In genomic region chr12:111694271-111694781, GRCm38 (mm10) we compare ENCODE assay signal across 8 mouse cellular contexts. TPM values are rescaled to one million over a fixed set of nuclear protein-coding genes. Genes with fewer than 3 reads are reported as not detected.
DNase-seq lines count a peak whose midpoint lies in the region; ATAC-seq and TF ChIP-seq lines count a peak whose summit lies in the region.

No protein-coding gene starts in this region.

- peaks cover 52% of the 10 kb centered on the region for H3K4me1 ChIP-seq in heart, embryonic 15.5 days (replicated peaks)
- H3K4me1 ChIP-seq in liver, embryonic 15.5 days (replicated peaks): peaks cover 32% of the 10 kb centered on the region
- H3K4me1 ChIP-seq in stomach, postnatal 0 days (replicated peaks; ENCODE audit: control insufficient read depth, insufficient read depth): peaks cover 7% of the 10 kb centered on the region

- no peak for TF ChIP-seq CTCF in stomach, postnatal 0 days (IDR thresholded peaks at IDR 0.05; ENCODE audit: low read depth)

- no peaks in the 10 kb centered on the region for H3K9me3 ChIP-seq in heart, embryonic 15.5 days (replicated peaks)
- no peaks in the 10 kb centered on the region for H3K9me3 ChIP-seq in liver, embryonic 15.5 days (replicated peaks)
- H3K9me3 ChIP-seq in stomach, postnatal 0 days (ENCODE audit: control insufficient read depth, low read length): no peaks in the 10 kb centered on the region

- H3K9ac ChIP-seq in heart, embryonic 15.5 days: no peak overlapping the region
- H3K9ac ChIP-seq in liver, embryonic 15.5 days: no peak overlapping the region
- no peak overlapping the region for H3K9ac ChIP-seq in stomach, postnatal 0 days (ENCODE audit: low read length)

- peak; percentile 24; the same call in 1 of the 2 replicates for ATAC-seq in heart, embryonic 15.5 days (replicated peaks; ENCODE audit: insufficient number of reproducible peaks, insufficient read depth, low FRiP score, low read depth)
- peak; percentile 37 for ATAC-seq in liver, embryonic 15.5 days (ENCODE audit: insufficient read depth)
- ATAC-seq in stomach, postnatal 0 days (ENCODE audit: low FRiP score, low TSS enrichment): no peak

- H3K4me2 ChIP-seq in heart, embryonic 15.5 days: no peak overlapping the region
- H3K4me2 ChIP-seq in liver, embryonic 15.5 days: no peak overlapping the region
- no peak overlapping the region; the same call in 1 of the 2 replicates for H3K4me2 ChIP-seq in stomach, postnatal 0 days (replicated peaks; ENCODE audit: low read depth)

- H3K27ac ChIP-seq in heart, embryonic 15.5 days: peak overlapping the region; percentile 50
- H3K27ac ChIP-seq in liver, embryonic 15.5 days (replicated peaks): 0 out of 2 replicates have a peak overlapping the region, but pooled peaks have one; percentile 38
- peak overlapping the region; percentile 78 for H3K27ac ChIP-seq in stomach, postnatal 0 days (replicated peaks)

- no peaks in the 10 kb centered on the region for H3K36me3 ChIP-seq in heart, embryonic 15.5 days
- H3K36me3 ChIP-seq in liver, embryonic 15.5 days (replicated peaks): no peaks in the 10 kb centered on the region
- H3K36me3 ChIP-seq in stomach, postnatal 0 days (ENCODE audit: control insufficient read depth, insufficient read depth, low read length): no peaks in the 10 kb centered on the region

- 23% methylated on average over 12 of the region's 12 CpGs for WGBS in heart, embryonic 15.5 days
- WGBS in liver, embryonic 15.5 days (ENCODE audit: insufficient replicate concordance): 15% methylated on average over 12 of the region's 12 CpGs
- WGBS in stomach, postnatal 0 days: 19% methylated on average over 12 of the region's 12 CpGs

- TF ChIP-seq EP300 in stomach, postnatal 0 days (optimal IDR thresholded peaks at IDR 0.05): no peak

- no peak overlapping the region for H3K4me3 ChIP-seq in heart, embryonic 15.5 days
- no peak overlapping the region for H3K4me3 ChIP-seq in liver, embryonic 15.5 days (replicated peaks)
- no peak overlapping the region for H3K4me3 ChIP-seq in stomach, postnatal 0 days (ENCODE audit: low read depth, low read length)

- peak; percentile 33 to 53 for DNase-seq in cerebellum, postnatal 25 days
- DNase-seq in cerebellum, adult 8-10 months: no peak
- DNase-seq in CD4-positive, CD25-positive, alpha-beta regulatory T cell, adult 2 months (ENCODE audit: low read depth, low spot score): peak; percentile 66
- DNase-seq in stomach, postnatal 0 days (ENCODE audit: low spot score): no peak
- DNase-seq in ovary, adult 18-20 months (ENCODE audit: low spot score): no peak
- DNase-seq in urinary bladder, adult 18-20 months (ENCODE audit: low spot score in 2 of 2): no peak

- H3K27me3 ChIP-seq in heart, embryonic 15.5 days: no peaks in the 10 kb centered on the region
- no peaks in the 10 kb centered on the region; the same call in none of the 2 replicates for H3K27me3 ChIP-seq in liver, embryonic 15.5 days
- H3K27me3 ChIP-seq in stomach, postnatal 0 days (ENCODE audit: control insufficient read depth, insufficient read depth, low read length): no peaks in the 10 kb centered on the region

RNA-seq across cellular contexts. Expression of gene Trmt61a, which starts 16.4 kb away (rescaled TPM):
- 6.1 and 9.0 TPM in 2 replicates for polyA plus RNA-seq in heart, embryonic 15.5 days (2015; fragmentation: Nextera tagmentation; extraction: Ambion mirVana)
- 5.9 and 7.3 TPM in 2 replicates for polyA plus RNA-seq in liver, embryonic 15.5 days (2015; fragmentation: Nextera tagmentation; extraction: Ambion mirVana)
- 7.4 and 8.5 TPM in 2 replicates for polyA plus RNA-seq in stomach, postnatal 0 days (2015; fragmentation: Nextera tagmentation; extraction: Ambion mirVana)

RNA-seq across cellular contexts. Expression of gene Bag5, which starts 18.7 kb away (rescaled TPM):
- 36.2 and 39.9 TPM in 2 replicates for polyA plus RNA-seq in heart, embryonic 15.5 days (2015; fragmentation: Nextera tagmentation; extraction: Ambion mirVana)
- 15.8 and 15.9 TPM in 2 replicates for polyA plus RNA-seq in liver, embryonic 15.5 days (2015; fragmentation: Nextera tagmentation; extraction: Ambion mirVana)
- 34.9 and 36.9 TPM in 2 replicates for polyA plus RNA-seq in stomach, postnatal 0 days (2015; fragmentation: Nextera tagmentation; extraction: Ambion mirVana)

RNA-seq across cellular contexts. Expression of gene Apopt1, which starts 18.7 kb away (rescaled TPM):
- 41.3 and 41.5 TPM in 2 replicates for polyA plus RNA-seq in heart, embryonic 15.5 days (2015; fragmentation: Nextera tagmentation; extraction: Ambion mirVana)
- 18.1 and 18.2 TPM in 2 replicates for polyA plus RNA-seq in liver, embryonic 15.5 days (2015; fragmentation: Nextera tagmentation; extraction: Ambion mirVana)
- polyA plus RNA-seq in stomach, postnatal 0 days (2015; fragmentation: Nextera tagmentation; extraction: Ambion mirVana): 41.8 and 42.8 TPM in 2 replicates

RNA-seq across cellular contexts. Expression of gene Ckb, which starts 22.2 kb away (rescaled TPM):
- polyA plus RNA-seq in heart, embryonic 15.5 days (2015; fragmentation: Nextera tagmentation; extraction: Ambion mirVana): 315 and 319 TPM in 2 replicates
- polyA plus RNA-seq in liver, embryonic 15.5 days (2015; fragmentation: Nextera tagmentation; extraction: Ambion mirVana): 41.9 and 45.7 TPM in 2 replicates
- 532 and 573 TPM in 2 replicates for polyA plus RNA-seq in stomach, postnatal 0 days (2015; fragmentation: Nextera tagmentation; extraction: Ambion mirVana)

Comparison
In these comparisons a context has a peak if more than half of its experiments do, and no peak if none do; other contexts are left out.
1. DNase-seq: peak in cerebellum, postnatal 25 days (2 of 2) and CD4-positive, CD25-positive, alpha-beta regulatory T cell, adult 2 months (single experiment); none in cerebellum, adult 8-10 months (single experiment), stomach, postnatal 0 days (single experiment), ovary, adult 18-20 months (single experiment) and urinary bladder, adult 18-20 months (0 of 2).
2. Peak in every context shown above with its lines, with median percentiles within 50 percentile points of each other: H3K27ac ChIP-seq.